Mouse (Mus musculus): ENCODE measurements around the gene Tbc1d4.
"Not testable (repeated sequence)": the region's sequence is repeated elsewhere in the genome, so short reads cannot be mapped to it uniquely, and the experiment has no call there.

Gene Tbc1d4

GRCm38 (mm10) chr14:101595301-101596080, 13.5 kb downstream of the Tbc1d4 start:
- no peak for DNase-seq (ENCODE audit: low read depth, low spot score)

GRCm38 (mm10) chr14:101594001-101594400, 15.0 kb downstream of the Tbc1d4 start:
- no peak for DNase-seq (ENCODE audit: low read depth, low spot score)

- no peak for DNase-seq (ENCODE audit: low read depth, low spot score)
Measured at GRCm38 (mm10) chr14:101593340-101593739, 15.7 kb downstream of the Tbc1d4 start.

GRCm38 (mm10) chr14:101591101-101591500, 17.9 kb downstream of the Tbc1d4 start:
- no peak for DNase-seq (ENCODE audit: low read depth, low spot score)

- not testable (repeated sequence) for DNase-seq (ENCODE audit: low read depth, low spot score)
Measured at GRCm38 (mm10) chr14:101588209-101588991, 20.6 kb downstream of the Tbc1d4 start.

GRCm38 (mm10) chr14:101587366-101588040, 21.5 kb downstream of the Tbc1d4 start:
- DNase-seq (ENCODE audit: low read depth, low spot score) = not testable (repeated sequence)

GRCm38 (mm10) chr14:101586096-101586495, 22.9 kb downstream of the Tbc1d4 start:
- DNase-seq (ENCODE audit: low read depth, low spot score) = no peak

GRCm38 (mm10) chr14:101575651-101576050, 33.3 kb downstream of the Tbc1d4 start:
- DNase-seq (ENCODE audit: low read depth, low spot score) = no peak

- no peak for DNase-seq (ENCODE audit: low read depth, low spot score)
Measured at GRCm38 (mm10) chr14:101574536-101574935, 34.5 kb downstream of the Tbc1d4 start.

GRCm38 (mm10) chr14:101573107-101573614, 35.8 kb downstream of the Tbc1d4 start:
- no peak for DNase-seq (ENCODE audit: low read depth, low spot score)

- no peak for DNase-seq (ENCODE audit: low read depth, low spot score)
Measured at GRCm38 (mm10) chr14:101568828-101569227, 40.2 kb downstream of the Tbc1d4 start.

GRCm38 (mm10) chr14:101566717-101567116, 42.3 kb downstream of the Tbc1d4 start:
- no peak for DNase-seq (ENCODE audit: low read depth, low spot score)

- no peak for DNase-seq (ENCODE audit: low read depth, low spot score)
Measured at GRCm38 (mm10) chr14:101565661-101566060, 43.3 kb downstream of the Tbc1d4 start.

GRCm38 (mm10) chr14:101561251-101561701, 47.7 kb downstream of the Tbc1d4 start:
- DNase-seq (ENCODE audit: low read depth, low spot score) = no peak

GRCm38 (mm10) chr14:101559446-101559845, 49.5 kb downstream of the Tbc1d4 start:
- DNase-seq (ENCODE audit: low read depth, low spot score) = no peak

GRCm38 (mm10) chr14:101548885-101549573, 60.0 kb downstream of the Tbc1d4 start:
- DNase-seq (ENCODE audit: low read depth, low spot score) = no peak

GRCm38 (mm10) chr14:101541863-101542262, 67.1 kb downstream of the Tbc1d4 start:
- no peak for DNase-seq (ENCODE audit: low read depth, low spot score)

- no peak for DNase-seq (ENCODE audit: low read depth, low spot score)
Measured at GRCm38 (mm10) chr14:101541141-101541540, 67.8 kb downstream of the Tbc1d4 start.

GRCm38 (mm10) chr14:101540466-101540865, 68.5 kb downstream of the Tbc1d4 start:
- no peak for DNase-seq (ENCODE audit: low read depth, low spot score)

- DNase-seq (ENCODE audit: low read depth, low spot score) = no peak
Measured at GRCm38 (mm10) chr14:101537906-101538305, 71.1 kb downstream of the Tbc1d4 start.

- no peak for DNase-seq (ENCODE audit: low read depth, low spot score)
Measured at GRCm38 (mm10) chr14:101537413-101537812, 71.6 kb downstream of the Tbc1d4 start.
